Mouse (Mus musculus) small intestine, adult 2 months (tissue): ENCODE measurements around the gene Pacrg.

ENCODE experiments used
- CTCF ChIP-seq: fragments of 200-500 bp; IDR thresholded peaks from 2 replicates; pipeline ENCODE4 v1.5.1; 2012; ENCODE audit warnings: low read depth, mild to moderate bottlenecking, control low read depth, inconsistent platforms, low read length, moderate library complexity, mixed read lengths; ENCODE audit not compliant: insufficient replicate concordance, insufficient read length; ENCODE audit errors: extremely low read depth
- POLR2A ChIP-seq: fragments of 200-500 bp; IDR thresholded peaks from 2 replicates; pipeline ENCODE4 v1.6.1; 2012; ENCODE audit warnings: low read depth, mild to moderate bottlenecking, control low read depth, inconsistent platforms, low read length, moderate library complexity

GRCm38 (mm10) chr17:10431849-10432524, 408.1 kb downstream of the Pacrg start:
- TF ChIP-seq CTCF (no peak), POLR2A (no peak)
